Mouse (Mus musculus) thymus, adult 2 months (tissue): ENCODE results near the gene Lpar3.

Experiments
- CTCF ChIP-seq: fragments of 200-500 bp; IDR thresholded peaks from 2 replicates; pipeline ENCODE4 v1.5.1; 2012; ENCODE audit warnings: mild to moderate bottlenecking, control low read depth, low read length, moderate library complexity, borderline replicate concordance; ENCODE audit not compliant: control insufficient read depth, poor library complexity, insufficient read depth; ENCODE audit errors: extremely low read depth
- POLR2A ChIP-seq: fragments of 200-500 bp; IDR thresholded peaks from 2 replicates; pipeline ENCODE4 v1.6.1; 2012; ENCODE audit warnings: mild to moderate bottlenecking, low read length, control low read depth, moderate library complexity; ENCODE audit not compliant: control insufficient read depth, poor library complexity, insufficient read depth; ENCODE audit errors: extremely low read depth

- TF ChIP-seq CTCF (no peak), POLR2A (no peak)
Observed at GRCm38 (mm10) chr3:146213336-146213735, 7.4 kb upstream of the Lpar3 start.
